8 mouse cellular contexts compared by ENCODE assay signal in the genomic region with DNA sequence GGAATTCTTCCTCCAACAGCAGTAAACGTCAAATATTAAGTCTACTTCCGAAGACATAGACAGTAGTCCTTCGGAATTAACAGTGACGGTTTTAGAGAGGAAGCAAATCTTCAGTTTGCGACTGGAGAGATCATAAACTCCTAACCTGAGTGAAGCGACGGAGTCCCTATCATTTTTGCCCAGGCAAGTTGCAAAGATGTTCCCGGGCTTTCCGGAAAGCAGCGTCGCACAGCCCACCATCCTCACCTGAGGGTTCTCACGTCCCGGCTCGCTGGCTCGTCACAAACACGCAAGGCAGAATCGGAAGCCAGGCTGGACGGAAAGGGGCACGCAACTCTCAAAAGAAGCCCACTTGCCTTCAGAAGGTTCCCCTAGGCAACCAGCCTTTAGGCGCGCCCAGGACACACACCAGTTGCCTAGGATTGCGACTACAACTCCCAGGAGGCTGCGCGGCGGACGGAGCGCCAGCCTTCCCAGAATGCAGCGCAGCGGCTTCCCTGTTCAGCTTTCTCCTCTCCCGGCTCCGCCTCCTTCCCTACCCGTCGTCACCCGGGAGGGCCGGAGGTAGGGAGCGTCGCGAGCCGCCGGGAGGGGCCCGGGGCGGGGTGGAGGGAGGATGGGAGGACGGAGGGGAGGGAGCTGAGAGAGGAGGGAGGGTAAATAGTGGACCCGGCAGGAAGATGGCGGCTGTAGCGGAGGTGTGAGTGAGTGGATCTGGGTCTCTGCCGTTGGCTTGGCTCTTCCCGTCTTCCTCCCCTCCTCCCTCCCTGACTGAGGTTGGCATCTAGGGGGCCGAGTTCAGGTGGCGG. TPM values are rescaled to one million over a fixed set of nuclear protein-coding genes. Genes with fewer than 3 reads are reported as not detected.
DNase-seq lines count a peak whose midpoint lies in the region; ATAC-seq lines count a peak whose summit lies in the region.

A gene (minus strand): TSS at position 499 of the 809 bp plus-strand sequence.
A gene (plus strand): TSS at position 538 of the 809 bp plus-strand sequence.

- peak; percentile 93 for DNase-seq in WW6 (ENCODE audit: low read depth, low spot score)
- peak; percentile 81 to 94 for DNase-seq in cerebellum, postnatal 4 days (ENCODE audit: low spot score in 2 of 2)
- DNase-seq in gastrocnemius, adult 18-20 months (ENCODE audit: low spot score): peak; percentile 98
- DNase-seq in left cerebral cortex, adult 18-20 months (ENCODE audit: low spot score in 2 of 2): peak; percentile 97
- DNase-seq in right cerebral cortex, adult 18-20 months: peak; percentile 98
- DNase-seq in urinary bladder, postnatal 10 days (ENCODE audit: low spot score): peak; percentile 83

- peak; percentile 99 for ATAC-seq in hindbrain, embryonic 16.5 days

- no peaks in the 10 kb centered on the region for H3K36me3 ChIP-seq in hindbrain, embryonic 16.5 days (ENCODE audit: control insufficient read depth, insufficient read depth, low read length)
- H3K36me3 ChIP-seq in macrophage (ENCODE audit: inconsistent target): no peaks in the 10 kb centered on the region

- under 1% methylated on average over 43 of the region's 50 CpGs for WGBS in hindbrain, embryonic 16.5 days
- WGBS in macrophage (ENCODE audit: missing documents): under 1% methylated on average over 34 of the region's 50 CpGs

- H3K4me3 ChIP-seq in hindbrain, embryonic 16.5 days (ENCODE audit: low read length): peak within 1 kb of the TSS; percentile 83
- H3K4me3 ChIP-seq in macrophage (ENCODE audit: inconsistent target): peak within 1 kb of the TSS; percentile 84

- H3K9ac ChIP-seq in hindbrain, embryonic 16.5 days (ENCODE audit: low read depth, low read length): peak within 1 kb of the TSS; percentile 77

- peaks cover 5% of the 10 kb centered on the region; the same call in 1 of the 2 replicates for H3K4me1 ChIP-seq in hindbrain, embryonic 16.5 days (ENCODE audit: control insufficient read depth, insufficient read depth, low read depth, low read length)

- no peaks in the 10 kb centered on the region for H3K9me3 ChIP-seq in hindbrain, embryonic 16.5 days (ENCODE audit: control insufficient read depth, low read length)

- peak within 1 kb of the TSS; percentile 66 for H3K4me2 ChIP-seq in hindbrain, embryonic 16.5 days (ENCODE audit: low read length)

- H3K27me3 ChIP-seq in hindbrain, embryonic 16.5 days (replicated peaks; ENCODE audit: control insufficient read depth, insufficient read depth, low read length): no peaks in the 10 kb centered on the region

- peak within 1 kb of the TSS; percentile 92 for H3K27ac ChIP-seq in hindbrain, embryonic 16.5 days (ENCODE audit: low read depth, low read length)
- peak within 1 kb of the TSS; percentile 86 for H3K27ac ChIP-seq in macrophage

- H3K79me2 ChIP-seq in macrophage (ENCODE audit: inconsistent target): peaks cover 95% of the 10 kb centered on the region

RNA-seq across cellular contexts. Expression of the first gene that starts in this region (rescaled TPM):
- total RNA-seq in gastrocnemius, adult 18-20 months (2021): 1 to 10 TPM; 4.9 to 5.2 TPM
- 7.4 and 7.9 TPM in 2 replicates for polyA plus RNA-seq in hindbrain, embryonic 16.5 days (2015; fragmentation: Nextera tagmentation; extraction: Ambion mirVana)
- 10 to 100 TPM; 11.8 to 12.3 TPM for total RNA-seq in left cerebral cortex, adult 18-20 months (2021)
- total RNA-seq in macrophage (2018; cell fraction: chromatin; rRNA removed): 10 to 100 TPM in 19 of 26 experiments, 1 to 10 TPM in 7; 3.7 to 76.2 (median 44.4) TPM
- total RNA-seq in macrophage (2018; cell fraction: cytosol; rRNA removed): 10 to 100 TPM in 11 of 26 experiments, 1 to 10 TPM in 15; 1.8 to 13.1 (median 9.8) TPM
- total RNA-seq in macrophage (2018; cell fraction: nucleus; rRNA removed): 10 to 100 TPM in 17 of 26 experiments, 1 to 10 TPM in 9; 4.6 to 47.1 (median 18.3) TPM
- polyA plus RNA-seq in macrophage (2018): 7.4 to 8.2 TPM (median 7.9 TPM) in 3 replicates

RNA-seq across cellular contexts. Expression of the second gene that starts in this region (rescaled TPM):
- total RNA-seq in gastrocnemius, adult 18-20 months (2021): 10 to 100 TPM; 40.3 to 41.8 TPM
- 7.5 and 7.6 TPM in 2 replicates for polyA plus RNA-seq in hindbrain, embryonic 16.5 days (2015; fragmentation: Nextera tagmentation; extraction: Ambion mirVana)
- total RNA-seq in left cerebral cortex, adult 18-20 months (2021): 10 to 100 TPM; 70.2 to 71.8 TPM
- 100 to 1,000 TPM; 145 to 318 (median 210) TPM for total RNA-seq in macrophage (2018; cell fraction: chromatin; rRNA removed)
- total RNA-seq in macrophage (2018; cell fraction: cytosol; rRNA removed): 10 to 100 TPM; 37.6 to 68.8 (median 52.4) TPM
- total RNA-seq in macrophage (2018; cell fraction: nucleus; rRNA removed): 100 to 1,000 TPM; 104 to 290 (median 162) TPM
- polyA plus RNA-seq in macrophage (2018): 34.6 to 40.1 TPM (median 35.6 TPM) in 3 replicates

Comparison
In these comparisons a context has a peak if more than half of its experiments do, and no peak if none do; other contexts are left out.
1. Peak in every context shown above with its lines: DNase-seq, ATAC-seq, H3K4me3 ChIP-seq and H3K27ac ChIP-seq.